Mouse (Mus musculus): ENCODE data around the gene Ehhadh.

The Ehhadh gene

GRCm38 (mm10) chr16:21735638-21736037, 52.0 kb downstream of the Ehhadh start:
- DNase-seq (ENCODE audit: low read depth, low spot score): no peak

- peak; percentile 33 for DNase-seq (ENCODE audit: low read depth, low spot score)
Observed at GRCm38 (mm10) chr16:21727897-21728364, 59.7 kb downstream of the Ehhadh start.

- no peak for DNase-seq (ENCODE audit: low read depth, low spot score)
Observed at GRCm38 (mm10) chr16:21727421-21727820, 60.2 kb downstream of the Ehhadh start.

GRCm38 (mm10) chr16:21724261-21724660, 63.3 kb downstream of the Ehhadh start:
- DNase-seq (ENCODE audit: low read depth, low spot score): no peak

DNA sequence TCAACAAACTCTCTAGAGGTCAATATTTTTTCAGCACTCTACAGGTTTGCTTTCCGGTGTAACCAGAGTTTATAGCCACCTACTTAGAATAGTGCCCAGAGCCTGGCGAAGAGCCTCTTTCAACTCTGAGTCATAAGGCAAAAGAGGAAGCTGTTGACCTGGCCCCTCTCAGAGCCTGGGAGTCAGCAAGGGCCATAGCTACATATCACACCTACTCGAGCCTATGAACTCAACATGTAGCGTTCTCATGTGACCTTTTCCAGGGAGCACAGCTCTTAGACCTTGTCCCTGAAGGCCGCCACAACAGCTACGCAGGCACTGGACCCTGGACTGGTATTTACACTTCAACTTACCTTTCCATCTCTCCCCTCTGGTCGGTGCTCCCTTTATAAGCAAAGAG, 67.8 kb downstream of the Ehhadh start:
- DNase-seq (ENCODE audit: low read depth, low spot score): no peak

- no peak for DNase-seq (ENCODE audit: low read depth, low spot score)
Observed at GRCm38 (mm10) chr16:21714516-21714915, 73.1 kb downstream of the Ehhadh start.

Data from c-Kit-negative CD71-positive TER-119-positive erythroid progenitor cells, embryonic 14.5 days (primary cell).